Mouse (Mus musculus) brain, adult 10 weeks (tissue): Measurements from ENCODE around the gene Arntl2. TPM values are rescaled to one million over a fixed set of nuclear protein-coding genes. Genes with fewer than 3 reads are reported as not detected.

Experiments used
- polyA plus RNA-seq: library from polyadenylated mRNA; stranded (reverse); fragments of 350-450 nt; fragmentation: Illumina TruSeq; extraction: RNeasy Lipid Tissue Mini Kit (QIAGEN cat#74804); gene quantifications from one replicate; pipeline ENCODE4 v1.2.3, GENCODE M21; 2015; ENCODE audit warnings: low read depth, low replicate concordance

Arntl2 gene
- polyA plus RNA-seq, result 8.3 TPM

GRCm38 (mm10) chr6:146795924-146796545 lies at the start of gene Arntl2:
TSS of gene Arntl2 (plus strand) at chr6:146796055.

GRCm38 (mm10) chr6:146850050-146850449 lies 54.2 kb downstream of the Arntl2 start, which contains the start of gene Smco2:
TSS of gene Smco2 (plus strand) at chr6:146850104.

Other genes with a start within 250 kb of the Arntl2 start
- gene Fgfr1op2, start 218.9 kb upstream of the Arntl2 start, polyA plus RNA-seq, result 134 TPM
- 47.2 TPM for gene Ints13, start 218.2 kb upstream of the Arntl2 start, polyA plus RNA-seq
- 93.0 TPM for gene Med21, start 153.5 kb upstream of the Arntl2 start, polyA plus RNA-seq
- 32.5 TPM for gene Tm7sf3, start 153.2 kb upstream of the Arntl2 start, polyA plus RNA-seq
- gene Stk38l, start 71.1 kb upstream of the Arntl2 start, polyA plus RNA-seq, result 17.6 TPM
- not detected for gene Smco2, start 54.0 kb downstream of the Arntl2 start, polyA plus RNA-seq
- 23.6 TPM for gene Ppfibp1, start 92.4 kb downstream of the Arntl2 start, polyA plus RNA-seq
- 0.15 TPM for gene 1700034J05Rik, start 158.4 kb downstream of the Arntl2 start, polyA plus RNA-seq
- 1.3 TPM for gene Rep15, start 236.5 kb downstream of the Arntl2 start, polyA plus RNA-seq
- 53.9 TPM for gene Mrps35, start 246.7 kb downstream of the Arntl2 start, polyA plus RNA-seq